ENCODE assay signal across 7 mouse cellular contexts in genomic region chr1:65186287-65187073, GRCm38 (mm10). TPM values are rescaled to one million over a fixed set of nuclear protein-coding genes. Genes with fewer than 3 reads are reported as not detected.
DNase-seq lines count a peak whose midpoint lies in the region; ATAC-seq lines count a peak whose summit lies in the region.

Gene Idh1 (minus strand): TSS chr1:65186500.
Gene Pikfyve (plus strand): TSS chr1:65186683.

- peaks cover 8% of the 10 kb centered on the region; the same call in 1 of the 2 replicates for H3K4me1 ChIP-seq in intestine, embryonic 16.5 days (ENCODE audit: control insufficient read depth, insufficient read depth, low read length)
- peaks cover 13% of the 10 kb centered on the region for H3K4me1 ChIP-seq in midbrain, embryonic 11.5 days (ENCODE audit: control insufficient read depth, insufficient read depth, low read length)

- peak within 1 kb of the TSS; percentile 88 for H3K4me3 ChIP-seq in intestine, embryonic 16.5 days (ENCODE audit: low read length)
- H3K4me3 ChIP-seq in midbrain, embryonic 11.5 days (ENCODE audit: low read depth, low read length) = peak within 1 kb of the TSS; percentile 89

- H3K9ac ChIP-seq in intestine, embryonic 16.5 days (ENCODE audit: low read depth, low read length) = peak within 1 kb of the TSS; percentile 87
- H3K9ac ChIP-seq in midbrain, embryonic 11.5 days (ENCODE audit: low read length) = peak within 1 kb of the TSS; percentile 92

- DNase-seq in adrenal gland, adult 18-20 months (ENCODE audit: low spot score in 2 of 2) = peak; percentile 92 to 93
- peak; percentile 97 for DNase-seq in embryo, embryonic 11 days
- peak; percentile 93 to 97 for DNase-seq in gastrocnemius, postnatal 36 days
- DNase-seq in left cerebral cortex, postnatal 36 days (ENCODE audit: low spot score in 2 of 2) = peak; percentile 95 to 96
- peak; percentile 100 for DNase-seq in midbrain, embryonic 11.5 days (ENCODE audit: low spot score, missing footprints)
- peak; percentile 97 for DNase-seq in skeletal muscle tissue, adult 2 months (ENCODE audit: low read depth, low spot score)

- peak within 1 kb of the TSS; percentile 86 for H3K4me2 ChIP-seq in intestine, embryonic 16.5 days (ENCODE audit: low read depth, low read length)
- peak within 1 kb of the TSS; percentile 74 for H3K4me2 ChIP-seq in midbrain, embryonic 11.5 days

- H3K27me3 ChIP-seq in intestine, embryonic 16.5 days (replicated peaks; ENCODE audit: control insufficient read depth, insufficient read depth, low read length) = no peaks in the 10 kb centered on the region
- H3K27me3 ChIP-seq in midbrain, embryonic 11.5 days (ENCODE audit: control insufficient read depth, insufficient read depth, low read length) = no peaks in the 10 kb centered on the region

- intact Hi-C loops in gastrocnemius, postnatal 36 days (cut with DNase I) = no loop called here
- intact Hi-C loops in left cerebral cortex, postnatal 36 days (cut with DNase I) = no loop called here

- H3K27ac ChIP-seq in intestine, embryonic 16.5 days (ENCODE audit: low read length) = peak within 1 kb of the TSS; percentile 75
- peak within 1 kb of the TSS; percentile 68 for H3K27ac ChIP-seq in midbrain, embryonic 11.5 days (ENCODE audit: low read depth, low read length)

- H3K9me3 ChIP-seq in intestine, embryonic 16.5 days (ENCODE audit: control insufficient read depth, low read length) = no peaks in the 10 kb centered on the region
- no peaks in the 10 kb centered on the region for H3K9me3 ChIP-seq in midbrain, embryonic 11.5 days (ENCODE audit: control insufficient read depth, low read length)

- ATAC-seq in intestine, embryonic 16.5 days = peak; percentile 99
- ATAC-seq in midbrain, embryonic 11.5 days (ENCODE audit: low FRiP score) = peak; percentile 100

- WGBS in intestine, embryonic 16.5 days = under 1% methylated on average over 66 of the region's 71 CpGs
- under 1% methylated on average over 64 of the region's 71 CpGs for WGBS in midbrain, embryonic 11.5 days

- H3K36me3 ChIP-seq in intestine, embryonic 16.5 days (ENCODE audit: control insufficient read depth, insufficient read depth, low read length) = no peaks in the 10 kb centered on the region
- H3K36me3 ChIP-seq in midbrain, embryonic 11.5 days (ENCODE audit: control insufficient read depth, insufficient read depth, low read length) = no peaks in the 10 kb centered on the region

RNA-seq across cellular contexts. Expression of gene Idh1, which starts in this region (rescaled TPM):
- 100 to 1,000 TPM; 278 to 555 TPM for total RNA-seq in adrenal gland, adult 18-20 months (2021)
- total RNA-seq in gastrocnemius, postnatal 36 days (2021) = 10 to 100 TPM; 21.2 to 36.7 TPM
- 302 and 321 TPM in 2 replicates for polyA plus RNA-seq in intestine, embryonic 16.5 days (2015; fragmentation: Nextera tagmentation; extraction: Ambion mirVana)
- total RNA-seq in left cerebral cortex, postnatal 36 days (2021) = 10 to 100 TPM; 40.2 to 45.9 TPM
- polyA plus RNA-seq in midbrain, embryonic 11.5 days (2014; fragmentation: Nextera tagmentation; extraction: Ambion mirVana) = 433 and 472 TPM in 2 replicates

RNA-seq across cellular contexts. Expression of gene Pikfyve, which starts in this region (rescaled TPM):
- 10 to 100 TPM; 29.2 to 35.4 TPM for total RNA-seq in adrenal gland, adult 18-20 months (2021)
- 1 to 10 TPM; 6.4 TPM for total RNA-seq in gastrocnemius, postnatal 36 days (2021)
- polyA plus RNA-seq in intestine, embryonic 16.5 days (2015; fragmentation: Nextera tagmentation; extraction: Ambion mirVana) = 6.2 and 8.8 TPM in 2 replicates
- total RNA-seq in left cerebral cortex, postnatal 36 days (2021) = 10 to 100 TPM; 48.7 to 54.9 TPM
- 17.1 and 20.1 TPM in 2 replicates for polyA plus RNA-seq in midbrain, embryonic 11.5 days (2014; fragmentation: Nextera tagmentation; extraction: Ambion mirVana)

Comparison
In these comparisons a context has a peak if more than half of its experiments do, and no peak if none do; other contexts are left out.
1. Peak in every context shown above with its lines: DNase-seq, ATAC-seq, H3K4me3 ChIP-seq and H3K27ac ChIP-seq.
2. RNA of gene Idh1 (total RNA-seq): 278 to 555 TPM in adrenal gland, adult 18-20 months; 40.2 to 45.9 TPM in left cerebral cortex, postnatal 36 days and 21.2 to 36.7 TPM in gastrocnemius, postnatal 36 days; every median in the first group is over 4 times any median in the second.
3. RNA of gene Pikfyve (total RNA-seq): 48.7 to 54.9 TPM in left cerebral cortex, postnatal 36 days and 29.2 to 35.4 TPM in adrenal gland, adult 18-20 months; 6.4 TPM in gastrocnemius, postnatal 36 days; every median in the first group is over 4 times any median in the second.